Mouse (Mus musculus): Measurements from ENCODE around the gene Smg5. TPM values are rescaled to one million over a fixed set of nuclear protein-coding genes. Genes with fewer than 3 reads are reported as not detected.
A peak's percentile ranks its signal among the peaks of the same experiment; 100 is the strongest.

The Smg5 gene
- total RNA-seq, 1 experiment = 182 TPM

DNA sequence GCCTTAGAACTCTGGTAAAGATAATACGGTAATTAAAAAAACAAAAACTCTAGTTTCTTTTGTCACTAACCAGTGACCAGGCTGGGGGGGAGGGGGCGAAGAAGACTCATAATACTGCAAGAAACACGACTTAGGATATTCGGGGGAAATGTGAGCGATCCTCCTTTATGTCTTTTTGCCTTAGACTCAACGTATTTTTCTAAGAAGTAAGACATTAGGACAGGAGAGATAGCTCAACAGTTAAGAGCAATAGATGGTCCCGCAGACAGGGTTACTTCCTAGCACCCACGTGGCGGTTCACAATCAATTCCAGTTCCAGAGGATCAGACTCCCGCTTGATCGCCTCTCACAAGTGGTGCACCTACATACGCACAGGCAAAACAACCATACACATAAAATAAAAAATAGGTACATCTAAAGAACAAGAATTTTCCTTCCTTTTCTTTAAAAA lies 39.9 kb upstream of the Smg5 start:
- Histone ChIP-seq H3K4me3 (ENCODE audit: insufficient read depth in 1 of 2, low read depth in 1 of 2, low read length in 2 of 2, poor library complexity in 1 of 2, severe bottlenecking in 1 of 2) (peak overlapping the region; percentile 70 to 76), H3K9me3 (ENCODE audit: control insufficient read depth, insufficient read depth, low read depth, low read length) (no peaks in the 10 kb centered on the region), H3K27ac (ENCODE audit: insufficient read depth, low read depth, low read length, poor library complexity, severe bottlenecking) (peak overlapping the region; percentile 69; the same call in 1 of the 2 replicates), H3K36me3 (ENCODE audit: control insufficient read depth, insufficient read depth, low read length, poor library complexity, severe bottlenecking) (peaks cover 14% of the 10 kb centered on the region), H3K9ac (ENCODE audit: insufficient read depth, low read depth, low read length, poor library complexity, severe bottlenecking) (peak overlapping the region; percentile 84), H3K4me1 (ENCODE audit: control insufficient read depth in 2 of 2, insufficient read depth in 2 of 2, low read length in 2 of 2, poor library complexity in 1 of 2) (peaks cover 3 to 5% of the 10 kb centered on the region in 2 experiments; a peak in 3 of 4 replicates)
- no peak for TF ChIP-seq HCFC1 (IDR thresholded peaks at IDR 0.05; ENCODE audit: borderline replicate concordance, insufficient read depth, low read length)
- no peak for TF ChIP-seq ZC3H11A (IDR thresholded peaks at IDR 0.05; ENCODE audit: borderline replicate concordance, low read depth, low read length)
- TF ChIP-seq CHD2 (IDR thresholded peaks at IDR 0.05; ENCODE audit: low read depth, low read length) = no peak
- TF ChIP-seq ZNF384 (IDR thresholded peaks at IDR 0.05; ENCODE audit: low read depth, low read length) = no peak
- TF ChIP-seq MAFK (IDR thresholded peaks at IDR 0.05; ENCODE audit: insufficient read depth, low read depth, low read length) = no peak
- in situ Hi-C loops (cut with MboI; ENCODE audit: low sequenced_read_pairs in 2 of 2, unreplicated experiment in 2 of 2) = loop anchor here in 1 of 2 experiments (5.0 kb wide), 1 partner anchor 41 kb away; the partner anchor contains the start of genes Smg5 and Tmem79
- no peak for DNase-seq (ENCODE audit: low read depth, low spot score)

GRCm38 (mm10) chr3:88296561-88297318 lies 39.3 kb upstream of the Smg5 start, which contains the start of the genes Tsacc and Cct3:
Gene Tsacc, minus strand, starts transcription at chr3:88296999.
Gene Cct3, plus strand, starts transcription at chr3:88297116.
- Histone ChIP-seq H3K36me3 (ENCODE audit: control insufficient read depth, insufficient read depth, low read length, poor library complexity, severe bottlenecking) (peaks cover 17% of the 10 kb centered on the region), H3K27ac (ENCODE audit: insufficient read depth, low read depth, low read length, poor library complexity, severe bottlenecking) (peak within 1 kb of the TSS; percentile 95), H3K4me1 (ENCODE audit: control insufficient read depth in 2 of 2, insufficient read depth in 2 of 2, low read length in 2 of 2, poor library complexity in 1 of 2) (peaks cover 3 to 5% of the 10 kb centered on the region in 2 experiments; a peak in 3 of 4 replicates), H3K9ac (ENCODE audit: insufficient read depth, low read depth, low read length, poor library complexity, severe bottlenecking) (peak within 1 kb of the TSS; percentile 99), H3K4me3 (ENCODE audit: insufficient read depth in 1 of 2, low read depth in 1 of 2, low read length in 2 of 2, poor library complexity in 1 of 2, severe bottlenecking in 1 of 2) (peak within 1 kb of the TSS; percentile 89 to 97), H3K9me3 (ENCODE audit: control insufficient read depth, insufficient read depth, low read depth, low read length) (no peaks in the 10 kb centered on the region)
- in situ Hi-C loops (cut with MboI; ENCODE audit: low sequenced_read_pairs in 2 of 2, unreplicated experiment in 2 of 2) = loop anchor here in 1 of 2 experiments (5.0 kb wide), 1 partner anchor 41 kb away; the partner anchor contains the start of genes Smg5 and Tmem79
- no peak for TF ChIP-seq ZC3H11A (IDR thresholded peaks at IDR 0.05; ENCODE audit: borderline replicate concordance, low read depth, low read length)
- TF ChIP-seq MAFK (IDR thresholded peaks at IDR 0.05; ENCODE audit: insufficient read depth, low read depth, low read length) = 0 out of 2 replicates have a peak, but pooled peaks have one; percentile 41
- TF ChIP-seq HCFC1 (IDR thresholded peaks at IDR 0.05; ENCODE audit: borderline replicate concordance, insufficient read depth, low read length) = peak; percentile 88
- TF ChIP-seq CHD2 (IDR thresholded peaks at IDR 0.05; ENCODE audit: low read depth, low read length) = peak; percentile 94
- DNase-seq (ENCODE audit: low read depth, low spot score) = peak; percentile 97

- peak overlapping the region; percentile 89 to 97 for H3K4me3 ChIP-seq (ENCODE audit: insufficient read depth in 1 of 2, low read depth in 1 of 2, low read length in 2 of 2, poor library complexity in 1 of 2, severe bottlenecking in 1 of 2)
- DNase-seq (ENCODE audit: low read depth, low spot score) = no peak
- H3K4me1 ChIP-seq (ENCODE audit: control insufficient read depth in 2 of 2, insufficient read depth in 2 of 2, low read length in 2 of 2, poor library complexity in 1 of 2) = peaks cover 3 to 5% of the 10 kb centered on the region in 2 experiments; a peak in 3 of 4 replicates
- in situ Hi-C loops (cut with MboI; ENCODE audit: low sequenced_read_pairs in 2 of 2, unreplicated experiment in 2 of 2) = loop anchor here in 1 of 2 experiments (5.0 kb wide), 1 partner anchor 40 kb away; the partner anchor contains the start of genes Smg5 and Tmem79
- no peaks in the 10 kb centered on the region for H3K9me3 ChIP-seq (ENCODE audit: control insufficient read depth, insufficient read depth, low read depth, low read length)
- H3K36me3 ChIP-seq (ENCODE audit: control insufficient read depth, insufficient read depth, low read length, poor library complexity, severe bottlenecking) = peaks cover 19% of the 10 kb centered on the region
- peak overlapping the region; percentile 99 for H3K9ac ChIP-seq (ENCODE audit: insufficient read depth, low read depth, low read length, poor library complexity, severe bottlenecking)
- peak overlapping the region; percentile 95 for H3K27ac ChIP-seq (ENCODE audit: insufficient read depth, low read depth, low read length, poor library complexity, severe bottlenecking)
- TF ChIP-seq CHD2 (IDR thresholded peaks at IDR 0.05; ENCODE audit: low read depth, low read length) (no peak), HCFC1 (IDR thresholded peaks at IDR 0.05; ENCODE audit: borderline replicate concordance, insufficient read depth, low read length) (no peak)
These were observed 38.7 kb upstream of the Smg5 start for GRCm38 (mm10) chr3:88297321-88297851.

GRCm38 (mm10) chr3:88299172-88299571 lies 36.9 kb upstream of the Smg5 start:
- Histone ChIP-seq H3K9me3 (ENCODE audit: control insufficient read depth, insufficient read depth, low read depth, low read length) (no peaks in the 10 kb centered on the region), H3K9ac (ENCODE audit: insufficient read depth, low read depth, low read length, poor library complexity, severe bottlenecking) (no peak overlapping the region; the same call in 1 of the 2 replicates), H3K36me3 (ENCODE audit: control insufficient read depth, insufficient read depth, low read length, poor library complexity, severe bottlenecking) (peaks cover 33% of the 10 kb centered on the region), H3K4me3 (ENCODE audit: insufficient read depth in 1 of 2, low read depth in 1 of 2, low read length in 2 of 2, poor library complexity in 1 of 2, severe bottlenecking in 1 of 2) (no peak overlapping the region), H3K27ac (ENCODE audit: insufficient read depth, low read depth, low read length, poor library complexity, severe bottlenecking) (no peak overlapping the region), H3K4me1 (ENCODE audit: control insufficient read depth in 2 of 2, insufficient read depth in 2 of 2, low read length in 2 of 2, poor library complexity in 1 of 2) (peaks cover 3 to 5% of the 10 kb centered on the region in 2 experiments; a peak in 3 of 4 replicates)
- TF ChIP-seq ZNF384 (IDR thresholded peaks at IDR 0.05; ENCODE audit: low read depth, low read length) (no peak), ZC3H11A (IDR thresholded peaks at IDR 0.05; ENCODE audit: borderline replicate concordance, low read depth, low read length) (no peak), MAFK (IDR thresholded peaks at IDR 0.05; ENCODE audit: insufficient read depth, low read depth, low read length) (no peak), CHD2 (IDR thresholded peaks at IDR 0.05; ENCODE audit: low read depth, low read length) (no peak), HCFC1 (IDR thresholded peaks at IDR 0.05; ENCODE audit: borderline replicate concordance, insufficient read depth, low read length) (no peak)
- in situ Hi-C loops (cut with MboI; ENCODE audit: low sequenced_read_pairs in 2 of 2, unreplicated experiment in 2 of 2) = loop anchor here in 1 of 2 experiments (5.0 kb wide), 1 partner anchor 38 kb away; the partner anchor contains the start of genes Smg5 and Tmem79
- no peak for DNase-seq (ENCODE audit: low read depth, low spot score)

All from ES-E14 (cell line).